Mouse (Mus musculus): ENCODE measurements around the gene Mettl7b. TPM values are rescaled to one million over a fixed set of nuclear protein-coding genes. Genes with fewer than 3 reads are reported as not detected.
"Not testable (repeated sequence)": the region's sequence is repeated elsewhere in the genome, so short reads cannot be mapped to it uniquely, and the experiment has no call there.

Gene Mettl7b
- total RNA-seq (2021) = not detected
- long read RNA-seq, experiment 1, partial matches to known transcripts = 0 of 1 reads
- long read RNA-seq, experiment 1, other reads (novel, unspliced or antisense) = 0 of 1 reads
- long read RNA-seq, experiment 2 = 0 reads

GRCm38 (mm10) chr10:128960590-128961584, at the start of gene Mettl7b:
Gene Mettl7b (minus strand): TSS chr10:128960988.
- Histone ChIP-seq H3K27ac (no peak within 1 kb of the TSS), H3K4me3 (no peak within 1 kb of the TSS)
- DNase-seq = no peak
- no peak for TF ChIP-seq CTCF (IDR thresholded peaks at IDR 0.05)
- intact Hi-C loops (cut with DNase I) = no loop called here

- no peak within 1 kb of the TSS for H3K27ac ChIP-seq
- TF ChIP-seq CTCF (IDR thresholded peaks at IDR 0.05) = no peak
- H3K4me3 ChIP-seq = no peak within 1 kb of the TSS
- intact Hi-C loops (cut with DNase I) = no loop called here
- DNase-seq = no peak
Measured at GRCm38 (mm10) chr10:129010288-129010841, 49.6 kb upstream of the Mettl7b start, which contains the start of gene Olfr763. Gene Olfr763 (plus strand): TSS chr10:129010791.

DNA sequence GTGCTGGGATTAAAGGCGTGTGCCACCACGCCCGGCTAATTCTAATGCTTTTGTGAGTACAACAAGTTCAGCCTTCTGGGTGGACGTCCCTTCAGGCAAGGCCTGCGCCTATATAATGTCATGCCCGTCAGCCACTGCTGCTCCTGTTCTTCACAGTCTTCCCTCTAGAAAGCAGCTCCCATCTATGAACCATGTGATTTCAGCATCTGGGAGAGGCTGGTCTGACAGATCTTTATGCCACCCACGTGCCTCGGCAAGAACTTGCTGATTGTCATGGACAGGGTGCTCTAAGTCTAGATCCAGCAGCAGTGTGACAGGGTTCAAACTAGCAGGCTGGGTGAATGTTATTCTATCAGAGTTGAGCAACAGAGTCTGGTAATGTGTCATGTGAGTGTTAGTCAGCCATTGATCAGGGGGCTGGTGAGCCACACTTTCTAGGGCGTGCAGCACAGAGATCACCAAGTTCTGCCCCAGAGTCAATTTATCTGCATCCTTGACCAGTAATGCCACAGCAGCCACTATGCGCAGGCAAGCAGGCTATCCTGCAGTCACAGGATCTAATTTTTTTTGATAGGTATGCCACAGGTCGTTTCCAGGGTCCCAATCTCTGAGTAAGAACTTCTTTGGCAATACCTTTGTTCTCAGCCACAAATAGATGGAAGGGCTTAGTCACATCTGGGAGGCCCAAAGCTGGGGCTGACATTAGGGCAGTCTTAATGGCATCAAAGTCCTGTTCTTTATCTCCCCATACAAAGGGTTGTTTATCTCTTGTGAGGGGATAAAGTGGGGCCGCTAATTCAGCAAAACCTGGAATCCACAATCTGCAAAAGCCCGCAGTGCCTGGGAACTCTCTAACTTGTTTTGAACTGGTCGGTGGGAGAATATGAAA, 43.5 kb upstream of the Mettl7b start:
- DNase-seq = no peak
- no peak for TF ChIP-seq CTCF (IDR thresholded peaks at IDR 0.05)
- no peak overlapping the region for H3K4me3 ChIP-seq
- intact Hi-C loops (cut with DNase I) = no loop called here
- H3K27ac ChIP-seq = no peak overlapping the region

DNA sequence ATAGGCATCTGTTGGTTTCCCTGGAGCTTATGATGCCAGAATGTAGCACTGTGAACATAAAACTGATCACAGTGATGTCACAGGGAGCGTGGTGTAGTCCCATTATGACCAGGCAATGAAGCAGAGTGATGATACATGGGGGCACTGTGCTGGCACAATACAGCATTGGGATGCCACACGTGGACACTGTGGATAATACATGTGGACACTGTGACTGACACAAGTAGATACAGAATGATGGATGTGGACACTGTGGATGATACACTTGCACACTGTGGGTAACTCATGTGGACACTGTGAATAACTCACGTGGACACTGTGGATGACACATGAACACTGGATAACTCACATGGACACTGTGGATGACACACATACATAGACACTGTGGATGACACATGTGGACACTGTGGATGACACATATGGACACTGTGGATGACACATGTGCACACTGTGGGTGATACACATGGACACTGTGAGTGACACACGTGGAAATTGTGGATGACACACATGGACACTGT, 35.8 kb upstream of the Mettl7b start:
- DNase-seq = no peak
- TF ChIP-seq CTCF (IDR thresholded peaks at IDR 0.05) = no peak
- intact Hi-C loops (cut with DNase I) = no loop called here

GRCm38 (mm10) chr10:128995796-128996195, 35.0 kb upstream of the Mettl7b start:
- TF ChIP-seq CTCF (IDR thresholded peaks at IDR 0.05) = no peak
- DNase-seq = no peak
- H3K4me3 ChIP-seq = no peak overlapping the region
- H3K27ac ChIP-seq = no peak overlapping the region
- intact Hi-C loops (cut with DNase I) = no loop called here

More for the DNA sequence above, 35.8 kb upstream of the Mettl7b start:
- Histone ChIP-seq H3K4me3 (no peak overlapping the region), H3K27ac (no peak overlapping the region)

- TF ChIP-seq CTCF (IDR thresholded peaks at IDR 0.05) = no peak
- no peak overlapping the region for H3K27ac ChIP-seq
- intact Hi-C loops (cut with DNase I) = no loop called here
Measured at GRCm38 (mm10) chr10:128990994-128991393, 30.2 kb upstream of the Mettl7b start.

GRCm38 (mm10) chr10:128990129-128990850, 29.5 kb upstream of the Mettl7b start:
- H3K27ac ChIP-seq; DNase-seq; H3K4me3 ChIP-seq; intact Hi-C loops (cut with DNase I): not testable (repeated sequence)

More at GRCm38 (mm10) chr10:128990994-128991393, 30.2 kb upstream of the Mettl7b start:
- H3K4me3 ChIP-seq = no peak overlapping the region
- DNase-seq = no peak

GRCm38 (mm10) chr10:128989131-128989530, 28.3 kb upstream of the Mettl7b start, which contains the start of gene Olfr9:
Gene Olfr9 (plus strand): TSS chr10:128989431.
- H3K27ac ChIP-seq; DNase-seq; H3K4me3 ChIP-seq; intact Hi-C loops (cut with DNase I): not testable (repeated sequence)

GRCm38 (mm10) chr10:128980644-128981365, 20.0 kb upstream of the Mettl7b start:
- intact Hi-C loops (cut with DNase I) = no loop called here
- H3K27ac ChIP-seq = no peak overlapping the region
- TF ChIP-seq CTCF (IDR thresholded peaks at IDR 0.05) = no peak
- H3K4me3 ChIP-seq = no peak overlapping the region
- DNase-seq = no peak

DNA sequence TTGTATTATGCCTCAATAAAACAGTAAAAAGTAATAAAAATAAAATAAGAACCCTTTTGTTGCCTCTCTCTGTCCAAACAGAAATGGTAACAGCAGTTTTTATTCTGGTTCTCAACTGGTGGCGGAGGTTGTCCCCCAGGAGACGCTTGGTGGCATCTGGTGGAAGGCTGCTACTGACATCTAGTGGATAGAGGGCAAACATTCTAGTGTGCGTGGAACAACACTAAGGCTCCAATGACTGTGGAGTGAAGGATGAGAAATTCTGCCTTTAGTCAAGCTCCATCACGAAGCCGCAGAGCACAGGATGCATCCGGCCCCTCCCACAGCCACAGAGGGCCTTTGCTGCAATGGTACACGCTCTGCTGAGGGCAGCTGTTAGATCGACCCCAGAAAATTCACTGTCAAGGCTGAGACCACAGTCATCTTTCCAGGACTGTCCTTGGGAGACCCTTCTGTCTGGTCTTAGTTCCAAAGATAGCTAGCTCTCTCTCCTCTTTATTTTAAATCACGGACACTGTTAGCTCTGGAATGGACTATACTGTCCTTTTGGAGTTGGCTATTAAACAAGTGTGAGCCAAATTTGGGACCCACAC, 16.8 kb upstream of the Mettl7b start:
- Histone ChIP-seq H3K27ac (no peak overlapping the region), H3K4me3 (no peak overlapping the region)
- DNase-seq = peak; percentile 57
- peak; percentile 81 for TF ChIP-seq CTCF (IDR thresholded peaks at IDR 0.05)
- intact Hi-C loops (cut with DNase I) = loop anchor here (5.0 kb wide), 2 partner anchors 135 to 245 kb away; no protein-coding TSS in a partner anchor
